Mouse (Mus musculus): Measurements from ENCODE around the gene Camkk1. TPM values are rescaled to one million over a fixed set of nuclear protein-coding genes. Genes with fewer than 3 reads are reported as not detected.

The Camkk1 gene
- polyA plus RNA-seq, 1 experiment from 2014 or later: 4.5 TPM

- peaks cover 20% of the 10 kb centered on the region for H3K4me1 ChIP-seq (replicated peaks; ENCODE audit: control insufficient read depth, insufficient read depth, low read length)
- H3K27ac ChIP-seq (ENCODE audit: low read depth): no peak overlapping the region
- WGBS: 66% methylated on average over 7 of the region's 7 CpGs
- H3K4me2 ChIP-seq (ENCODE audit: low read length): no peak overlapping the region
- H3K9ac ChIP-seq (ENCODE audit: low read length): no peak overlapping the region
- ATAC-seq (replicated peaks; ENCODE audit: low FRiP score, low TSS enrichment, low read depth) (no peak), DNase-seq (ENCODE audit: low spot score) (no peak)
- H3K36me3 ChIP-seq (ENCODE audit: control insufficient read depth, insufficient read depth, low read length): no peaks in the 10 kb centered on the region
- peaks cover 14% of the 10 kb centered on the region for H3K27me3 ChIP-seq (replicated peaks; ENCODE audit: control insufficient read depth, insufficient read depth, low read length)
- no peaks in the 10 kb centered on the region for H3K9me3 ChIP-seq (ENCODE audit: control insufficient read depth, low read length)
- no peak overlapping the region for H3K4me3 ChIP-seq (ENCODE audit: low read depth, low read length)
Observed at GRCm38 (mm10) chr11:73020953-73021800, 2.4 kb downstream of the Camkk1 start.

GRCm38 (mm10) chr11:73023099-73023498 is 4.3 kb downstream of the Camkk1 start:
- Histone ChIP-seq H3K27ac (ENCODE audit: low read depth) (no peak overlapping the region), H3K36me3 (ENCODE audit: control insufficient read depth, insufficient read depth, low read length) (no peaks in the 10 kb centered on the region), H3K4me1 (replicated peaks; ENCODE audit: control insufficient read depth, insufficient read depth, low read length) (peaks cover 20% of the 10 kb centered on the region), H3K4me2 (ENCODE audit: low read length) (no peak overlapping the region), H3K4me3 (ENCODE audit: low read depth, low read length) (no peak overlapping the region), H3K9me3 (ENCODE audit: control insufficient read depth, low read length) (no peaks in the 10 kb centered on the region), H3K9ac (ENCODE audit: low read length) (no peak overlapping the region), H3K27me3 (replicated peaks; ENCODE audit: control insufficient read depth, insufficient read depth, low read length) (peaks cover 14% of the 10 kb centered on the region)
- 49% methylated on average over 9 of the region's 9 CpGs for WGBS
- no peak for DNase-seq (ENCODE audit: low spot score)
- ATAC-seq (replicated peaks; ENCODE audit: low FRiP score, low TSS enrichment, low read depth): no peak

GRCm38 (mm10) chr11:73023827-73024226 is 5.0 kb downstream of the Camkk1 start:
- H3K27ac ChIP-seq (ENCODE audit: low read depth): peak overlapping the region; percentile 39; the same call in 1 of the 2 replicates
- peaks cover 20% of the 10 kb centered on the region for H3K4me1 ChIP-seq (replicated peaks; ENCODE audit: control insufficient read depth, insufficient read depth, low read length)
- H3K4me2 ChIP-seq (ENCODE audit: low read length): no peak overlapping the region
- no peak for ATAC-seq (replicated peaks; ENCODE audit: low FRiP score, low TSS enrichment, low read depth)
- no peak overlapping the region for H3K4me3 ChIP-seq (ENCODE audit: low read depth, low read length)
- peaks cover 14% of the 10 kb centered on the region for H3K27me3 ChIP-seq (replicated peaks; ENCODE audit: control insufficient read depth, insufficient read depth, low read length)
- WGBS: 49% methylated on average over 4 of the region's 4 CpGs
- DNase-seq (ENCODE audit: low spot score): no peak
- H3K9ac ChIP-seq (ENCODE audit: low read length): no peak overlapping the region
- H3K36me3 ChIP-seq (ENCODE audit: control insufficient read depth, insufficient read depth, low read length): no peaks in the 10 kb centered on the region
- no peaks in the 10 kb centered on the region for H3K9me3 ChIP-seq (ENCODE audit: control insufficient read depth, low read length)

GRCm38 (mm10) chr11:73024236-73024904 is 5.6 kb downstream of the Camkk1 start:
- WGBS: 48% methylated on average over 7 of the region's 7 CpGs
- Histone ChIP-seq H3K4me2 (ENCODE audit: low read length) (no peak overlapping the region), H3K36me3 (ENCODE audit: control insufficient read depth, insufficient read depth, low read length) (no peaks in the 10 kb centered on the region), H3K4me3 (ENCODE audit: low read depth, low read length) (no peak overlapping the region), H3K4me1 (replicated peaks; ENCODE audit: control insufficient read depth, insufficient read depth, low read length) (peaks cover 20% of the 10 kb centered on the region), H3K27ac (ENCODE audit: low read depth) (peak overlapping the region; percentile 39; the same call in 1 of the 2 replicates), H3K9me3 (ENCODE audit: control insufficient read depth, low read length) (no peaks in the 10 kb centered on the region), H3K27me3 (replicated peaks; ENCODE audit: control insufficient read depth, insufficient read depth, low read length) (peaks cover 14% of the 10 kb centered on the region), H3K9ac (ENCODE audit: low read length) (no peak overlapping the region)
- DNase-seq (ENCODE audit: low spot score) (no peak), ATAC-seq (replicated peaks; ENCODE audit: low FRiP score, low TSS enrichment, low read depth) (peak; percentile 55; the same call in 1 of the 2 replicates)

- Histone ChIP-seq H3K9ac (ENCODE audit: low read length) (no peak overlapping the region), H3K9me3 (ENCODE audit: control insufficient read depth, low read length) (no peaks in the 10 kb centered on the region), H3K4me2 (ENCODE audit: low read length) (no peak overlapping the region), H3K4me3 (ENCODE audit: low read depth, low read length) (no peak overlapping the region), H3K27ac (ENCODE audit: low read depth) (no peak overlapping the region), H3K27me3 (replicated peaks; ENCODE audit: control insufficient read depth, insufficient read depth, low read length) (no peaks in the 10 kb centered on the region), H3K4me1 (replicated peaks; ENCODE audit: control insufficient read depth, insufficient read depth, low read length) (peaks cover 13% of the 10 kb centered on the region), H3K36me3 (ENCODE audit: control insufficient read depth, insufficient read depth, low read length) (no peaks in the 10 kb centered on the region)
- ATAC-seq (replicated peaks; ENCODE audit: low FRiP score, low TSS enrichment, low read depth) (no peak), DNase-seq (ENCODE audit: low spot score) (no peak)
- WGBS: 44% methylated on average over 8 of the region's 8 CpGs
Observed at GRCm38 (mm10) chr11:73026961-73027360, 8.2 kb downstream of the Camkk1 start.

GRCm38 (mm10) chr11:73030821-73031498 is 12.2 kb downstream of the Camkk1 start:
- Histone ChIP-seq H3K9ac (ENCODE audit: low read length) (no peak overlapping the region), H3K27ac (ENCODE audit: low read depth) (peak overlapping the region; percentile 62), H3K9me3 (ENCODE audit: control insufficient read depth, low read length) (no peaks in the 10 kb centered on the region), H3K4me1 (replicated peaks; ENCODE audit: control insufficient read depth, insufficient read depth, low read length) (no peaks in the 10 kb centered on the region), H3K4me2 (ENCODE audit: low read length) (peak overlapping the region; percentile 52), H3K36me3 (ENCODE audit: control insufficient read depth, insufficient read depth, low read length) (no peaks in the 10 kb centered on the region), H3K27me3 (replicated peaks; ENCODE audit: control insufficient read depth, insufficient read depth, low read length) (no peaks in the 10 kb centered on the region), H3K4me3 (ENCODE audit: low read depth, low read length) (peak overlapping the region; percentile 27)
- WGBS: 23% methylated on average over 20 of the region's 20 CpGs
- DNase-seq (ENCODE audit: low spot score) (peak; percentile 86), ATAC-seq (replicated peaks; ENCODE audit: low FRiP score, low TSS enrichment, low read depth) (peak; percentile 80)

- no peak overlapping the region for H3K4me2 ChIP-seq (ENCODE audit: low read length)
- no peaks in the 10 kb centered on the region for H3K9me3 ChIP-seq (ENCODE audit: control insufficient read depth, low read length)
- no peaks in the 10 kb centered on the region for H3K4me1 ChIP-seq (replicated peaks; ENCODE audit: control insufficient read depth, insufficient read depth, low read length)
- H3K4me3 ChIP-seq (ENCODE audit: low read depth, low read length): no peak overlapping the region
- no peak for ATAC-seq (replicated peaks; ENCODE audit: low FRiP score, low TSS enrichment, low read depth)
- peak overlapping the region; percentile 62; the same call in 1 of the 2 replicates for H3K27ac ChIP-seq (ENCODE audit: low read depth)
- DNase-seq (ENCODE audit: low spot score): no peak
- H3K27me3 ChIP-seq (replicated peaks; ENCODE audit: control insufficient read depth, insufficient read depth, low read length): no peaks in the 10 kb centered on the region
- no peak overlapping the region for H3K9ac ChIP-seq (ENCODE audit: low read length)
- 73% methylated on average over 5 of the region's 5 CpGs for WGBS
- no peaks in the 10 kb centered on the region for H3K36me3 ChIP-seq (ENCODE audit: control insufficient read depth, insufficient read depth, low read length)
Observed at GRCm38 (mm10) chr11:73031536-73031935, 12.7 kb downstream of the Camkk1 start.

GRCm38 (mm10) chr11:73036077-73036476 is 17.3 kb downstream of the Camkk1 start:
- WGBS: 78% methylated on average over 7 of the region's 7 CpGs
- Histone ChIP-seq H3K9me3 (ENCODE audit: control insufficient read depth, low read length) (no peaks in the 10 kb centered on the region), H3K9ac (ENCODE audit: low read length) (no peak overlapping the region), H3K4me3 (ENCODE audit: low read depth, low read length) (no peak overlapping the region), H3K27me3 (replicated peaks; ENCODE audit: control insufficient read depth, insufficient read depth, low read length) (no peaks in the 10 kb centered on the region), H3K4me2 (ENCODE audit: low read length) (no peak overlapping the region), H3K27ac (ENCODE audit: low read depth) (no peak overlapping the region), H3K36me3 (ENCODE audit: control insufficient read depth, insufficient read depth, low read length) (peaks cover 12% of the 10 kb centered on the region; the same call in 1 of the 2 replicates), H3K4me1 (replicated peaks; ENCODE audit: control insufficient read depth, insufficient read depth, low read length) (no peaks in the 10 kb centered on the region)
- DNase-seq (ENCODE audit: low spot score) (no peak), ATAC-seq (replicated peaks; ENCODE audit: low FRiP score, low TSS enrichment, low read depth) (no peak)
